Mouse (Mus musculus): ENCODE measurements around the gene Slc36a1. TPM values are rescaled to one million over a fixed set of nuclear protein-coding genes. Genes with fewer than 3 reads are reported as not detected.

The Slc36a1 gene
- polyA plus RNA-seq, 1 experiment = 19.1 TPM

DNA sequence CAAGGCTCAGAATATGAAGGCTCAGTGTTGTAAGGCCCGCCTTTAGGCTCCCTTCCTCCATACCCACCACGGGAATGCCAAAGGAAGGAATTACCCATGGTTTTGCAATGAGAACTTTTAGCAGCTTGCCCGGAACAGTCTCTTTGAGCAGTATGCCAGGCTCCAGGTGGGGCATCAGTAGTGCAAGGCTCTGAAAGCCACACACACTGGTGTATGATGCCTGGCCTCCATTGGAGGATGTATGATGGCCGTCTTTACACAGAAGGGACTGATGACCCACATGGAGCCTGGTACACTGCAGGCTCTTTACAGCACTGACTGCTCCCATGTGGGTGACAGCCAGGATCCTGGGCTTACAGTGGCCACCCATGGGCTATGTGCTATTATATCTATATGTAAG is 57.0 kb downstream of the Slc36a1 start:
- no peak for TF ChIP-seq CTCF (IDR thresholded peaks at IDR 0.05; ENCODE audit: control insufficient read depth, insufficient read depth, low read length)
- TF ChIP-seq POLR2A (IDR thresholded peaks at IDR 0.05; ENCODE audit: borderline replicate concordance, control insufficient read depth, low read depth, low read length) = no peak
- Histone ChIP-seq H3K27ac (ENCODE audit: control insufficient read depth, insufficient read depth, low read depth, low read length, poor library complexity) (no peak overlapping the region), H3K4me1 (ENCODE audit: control insufficient read depth, insufficient read depth, low read length) (no peaks in the 10 kb centered on the region), H3K4me3 (replicated peaks; ENCODE audit: control insufficient read depth, low read depth, low read length) (no peak overlapping the region)
- WGBS = 70% methylated on average over 4 of the region's 4 CpGs

DNA sequence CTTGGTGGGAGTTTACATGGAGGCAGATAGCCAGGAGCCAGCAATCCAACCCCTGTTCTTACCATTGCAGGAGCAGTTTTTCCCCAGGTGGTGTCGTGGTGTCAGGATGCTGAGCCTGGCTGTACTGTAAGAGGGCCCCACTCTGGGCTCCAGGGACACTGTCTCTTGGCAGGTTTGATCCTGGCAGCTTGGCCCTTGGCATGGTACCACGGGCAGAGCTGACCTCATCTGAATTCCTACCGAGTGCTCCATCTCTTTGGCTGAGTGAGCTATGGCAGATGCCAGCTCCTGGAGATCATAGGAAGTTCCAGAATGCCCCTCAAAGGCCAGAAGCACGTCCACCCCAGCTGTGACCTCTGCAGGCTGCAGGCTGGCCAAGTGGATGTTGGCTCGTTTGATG is 57.9 kb downstream of the Slc36a1 start:
- TF ChIP-seq CTCF (IDR thresholded peaks at IDR 0.05; ENCODE audit: control insufficient read depth, insufficient read depth, low read length) (no peak), POLR2A (IDR thresholded peaks at IDR 0.05; ENCODE audit: borderline replicate concordance, control insufficient read depth, low read depth, low read length) (no peak)
- 65% methylated on average over 5 of the region's 5 CpGs for WGBS
- Histone ChIP-seq H3K27ac (ENCODE audit: control insufficient read depth, insufficient read depth, low read depth, low read length, poor library complexity) (no peak overlapping the region), H3K4me3 (replicated peaks; ENCODE audit: control insufficient read depth, low read depth, low read length) (no peak overlapping the region), H3K4me1 (ENCODE audit: control insufficient read depth, insufficient read depth, low read length) (no peaks in the 10 kb centered on the region)

DNA sequence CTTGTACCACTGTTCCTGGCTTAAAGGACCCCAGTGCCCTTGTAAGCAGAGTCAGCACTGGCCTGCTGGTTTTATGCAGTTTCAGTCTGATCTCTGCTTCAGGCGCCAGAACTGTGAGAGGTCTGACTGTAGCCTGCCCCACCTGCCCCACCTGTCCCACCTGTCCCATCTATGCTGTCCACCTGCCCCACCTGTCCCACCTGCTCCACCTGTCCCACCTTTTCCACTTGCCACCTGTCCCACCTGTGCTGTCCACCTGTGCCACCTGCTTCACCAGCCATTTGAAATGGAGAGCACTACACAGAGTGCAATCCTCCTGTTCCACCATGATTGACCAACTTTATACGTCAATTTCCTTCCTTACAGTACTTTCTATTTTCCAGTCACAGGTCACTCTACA is 60.2 kb downstream of the Slc36a1 start:
- Histone ChIP-seq H3K4me3 (replicated peaks; ENCODE audit: control insufficient read depth, low read depth, low read length) (no peak overlapping the region), H3K27ac (ENCODE audit: control insufficient read depth, insufficient read depth, low read depth, low read length, poor library complexity) (no peak overlapping the region), H3K4me1 (ENCODE audit: control insufficient read depth, insufficient read depth, low read length) (no peaks in the 10 kb centered on the region)
- WGBS = 81% methylated on average over 2 of the region's 2 CpGs
- TF ChIP-seq POLR2A (IDR thresholded peaks at IDR 0.05; ENCODE audit: borderline replicate concordance, control insufficient read depth, low read depth, low read length) (no peak), CTCF (IDR thresholded peaks at IDR 0.05; ENCODE audit: control insufficient read depth, insufficient read depth, low read length) (no peak)

DNA sequence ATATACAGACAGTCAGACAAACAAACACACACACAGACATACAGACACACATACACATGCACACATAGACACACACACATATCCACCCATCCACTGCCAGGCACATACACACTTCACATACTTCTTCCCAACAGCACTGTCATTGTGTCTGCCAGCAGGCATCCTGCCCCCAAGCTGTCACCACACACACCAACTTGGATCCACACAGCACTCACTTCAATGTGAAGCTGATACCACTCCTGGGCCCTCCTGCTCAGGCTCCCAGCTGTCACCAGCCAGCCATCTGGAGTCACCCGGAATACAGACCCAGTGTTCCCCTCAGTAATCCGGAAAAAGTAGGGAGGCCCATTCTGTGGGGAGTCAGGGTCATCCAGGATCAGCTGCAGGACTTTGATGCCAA is 61.5 kb downstream of the Slc36a1 start:
- 77% methylated on average over 2 of the region's 2 CpGs for WGBS
- no peak overlapping the region for H3K4me3 ChIP-seq (replicated peaks; ENCODE audit: control insufficient read depth, low read depth, low read length)
- H3K27ac ChIP-seq (ENCODE audit: control insufficient read depth, insufficient read depth, low read depth, low read length, poor library complexity) = no peak overlapping the region
- TF ChIP-seq CTCF (IDR thresholded peaks at IDR 0.05; ENCODE audit: control insufficient read depth, insufficient read depth, low read length) = no peak
- no peak for TF ChIP-seq POLR2A (IDR thresholded peaks at IDR 0.05; ENCODE audit: borderline replicate concordance, control insufficient read depth, low read depth, low read length)
- no peaks in the 10 kb centered on the region for H3K4me1 ChIP-seq (ENCODE audit: control insufficient read depth, insufficient read depth, low read length)

DNA sequence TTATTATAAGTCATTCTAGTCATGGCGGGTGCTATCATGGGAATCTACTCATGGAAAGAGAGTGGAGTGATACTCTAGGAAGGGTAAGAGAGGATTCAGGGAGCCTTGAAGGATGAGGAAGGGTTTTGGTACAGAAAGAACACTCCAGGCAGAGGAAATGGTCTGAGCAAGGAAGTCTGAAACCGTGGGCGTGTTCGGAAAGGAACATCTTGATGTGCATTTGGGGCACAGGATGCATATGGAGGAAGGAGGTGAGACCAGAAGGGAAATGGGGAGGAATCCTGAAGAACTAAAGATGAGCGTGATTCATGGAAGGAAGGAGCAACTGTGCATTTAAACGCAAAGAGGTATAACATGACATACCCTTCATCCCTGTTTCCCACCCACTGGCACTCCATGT is 64.4 kb downstream of the Slc36a1 start:
- no peak overlapping the region for H3K4me3 ChIP-seq (replicated peaks; ENCODE audit: control insufficient read depth, low read depth, low read length)
- no peak for TF ChIP-seq CTCF (IDR thresholded peaks at IDR 0.05; ENCODE audit: control insufficient read depth, insufficient read depth, low read length)
- TF ChIP-seq POLR2A (IDR thresholded peaks at IDR 0.05; ENCODE audit: borderline replicate concordance, control insufficient read depth, low read depth, low read length) = no peak
- H3K27ac ChIP-seq (ENCODE audit: control insufficient read depth, insufficient read depth, low read depth, low read length, poor library complexity) = no peak overlapping the region
- WGBS = 74% methylated on average over 6 of the region's 6 CpGs
- no peaks in the 10 kb centered on the region for H3K4me1 ChIP-seq (ENCODE audit: control insufficient read depth, insufficient read depth, low read length)

DNA sequence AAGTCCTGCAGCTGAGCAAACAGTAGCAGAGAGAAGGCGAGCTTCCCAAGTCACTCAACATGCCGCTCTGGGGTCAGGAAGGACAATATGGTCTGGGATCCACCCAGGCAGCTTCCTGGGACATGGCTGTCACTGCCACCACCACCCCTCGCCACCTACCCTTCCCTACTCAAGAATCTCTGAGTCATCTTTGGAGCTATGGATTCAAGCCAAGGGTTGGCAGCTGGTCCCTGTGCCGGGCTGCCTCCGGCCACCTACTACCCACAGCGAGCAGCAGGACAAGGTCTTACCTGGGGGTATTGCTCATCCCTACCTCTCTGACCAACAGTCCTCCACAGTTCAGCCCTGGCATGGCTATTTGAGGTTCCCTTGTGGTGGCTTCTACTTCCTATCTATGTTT is 70.6 kb downstream of the Slc36a1 start:
- WGBS = 78% methylated on average over 6 of the region's 6 CpGs
- TF ChIP-seq POLR2A (IDR thresholded peaks at IDR 0.05; ENCODE audit: borderline replicate concordance, control insufficient read depth, low read depth, low read length) (no peak), CTCF (IDR thresholded peaks at IDR 0.05; ENCODE audit: control insufficient read depth, insufficient read depth, low read length) (no peak)

More for the DNA sequence above, 70.6 kb downstream of the Slc36a1 start:
- Histone ChIP-seq H3K4me1 (ENCODE audit: control insufficient read depth, insufficient read depth, low read length) (no peaks in the 10 kb centered on the region), H3K27ac (ENCODE audit: control insufficient read depth, insufficient read depth, low read depth, low read length, poor library complexity) (no peak overlapping the region), H3K4me3 (replicated peaks; ENCODE audit: control insufficient read depth, low read depth, low read length) (no peak overlapping the region)

Other genes with a start within 250 kb of the Slc36a1 start
- 10.1 and 22.5 TPM in 2 replicates for gene Tnip1, start 241.4 kb upstream of the Slc36a1 start, polyA plus RNA-seq (2011; ENCODE audit: insufficient read depth, insufficient read length, low replicate concordance, missing spikeins)
- 17.6 and 30.5 TPM in 2 replicates for gene Anxa6, start 170.9 kb upstream of the Slc36a1 start, polyA plus RNA-seq (2011; ENCODE audit: insufficient read depth, insufficient read length, low replicate concordance, missing spikeins)
- gene Ccdc69, start 126.2 kb upstream of the Slc36a1 start, polyA plus RNA-seq (2011; ENCODE audit: insufficient read depth, insufficient read length, low replicate concordance, missing spikeins) = 2.8 and 7.7 TPM in 2 replicates
- gene Gm2a, start 106.2 kb upstream of the Slc36a1 start, polyA plus RNA-seq (2011; ENCODE audit: insufficient read depth, insufficient read length, low replicate concordance, missing spikeins) = 7.6 and 20.8 TPM in 2 replicates
- not detected in 2 replicates for gene Slc36a3, start 52.6 kb upstream of the Slc36a1 start, polyA plus RNA-seq (2011; ENCODE audit: insufficient read depth, insufficient read length, low replicate concordance, missing spikeins)
- 0.85 and 4.3 TPM in 2 replicates for gene Slc36a2, start 19.3 kb upstream of the Slc36a1 start, polyA plus RNA-seq (2011; ENCODE audit: insufficient read depth, insufficient read length, low replicate concordance, missing spikeins)
- gene Fat2, start 132.2 kb downstream of the Slc36a1 start, polyA plus RNA-seq (2011; ENCODE audit: insufficient read depth, insufficient read length, low replicate concordance, missing spikeins) = not detected in 2 replicates
- gene Sparc, start 218.8 kb downstream of the Slc36a1 start, polyA plus RNA-seq (2011; ENCODE audit: insufficient read depth, insufficient read length, low replicate concordance, missing spikeins) = 79.8 and 90.9 TPM in 2 replicates